Mouse (Mus musculus): ENCODE data around the gene Mmgt1. TPM values are rescaled to one million over a fixed set of nuclear protein-coding genes. Genes with fewer than 3 reads are reported as not detected.
A peak's percentile ranks its signal among the peaks of the same experiment; 100 is the strongest.

The Mmgt1 gene
- polyA plus RNA-seq, 1 experiment from 2014 or later, result 9.5 TPM

- Histone ChIP-seq H3K4me3 (replicated peaks) (no peak overlapping the region), H3K9me3 (replicated peaks) (no peaks in the 10 kb centered on the region), H3K27me3 (no peaks in the 10 kb centered on the region), H3K27ac (no peak overlapping the region), H3K4me2 (no peak overlapping the region), H3K36me3 (no peaks in the 10 kb centered on the region), H3K9ac (no peak overlapping the region), H3K4me1 (replicated peaks) (no peaks in the 10 kb centered on the region)
- ATAC-seq (ENCODE audit: low read depth) (no peak), DNase-seq (no peak)
- WGBS (ENCODE audit: insufficient replicate concordance), result 16% methylated on average over 6 of the region's 6 CpGs
These were observed 25.4 kb downstream of the Mmgt1 start for GRCm38 (mm10) chrX:56572465-56572864.

GRCm38 (mm10) chrX:56553584-56553983, 44.3 kb downstream of the Mmgt1 start:
- H3K36me3 ChIP-seq, result no peaks in the 10 kb centered on the region
- no peak for DNase-seq
- H3K27ac ChIP-seq, result no peak overlapping the region
- no peak for ATAC-seq (ENCODE audit: low read depth)
- WGBS (ENCODE audit: insufficient replicate concordance), result 65% methylated on average over 3 of the region's 3 CpGs
- no peaks in the 10 kb centered on the region for H3K4me1 ChIP-seq (replicated peaks)
- no peak overlapping the region for H3K9ac ChIP-seq
- no peaks in the 10 kb centered on the region for H3K9me3 ChIP-seq (replicated peaks)
- no peak overlapping the region for H3K4me3 ChIP-seq (replicated peaks)
- no peaks in the 10 kb centered on the region for H3K27me3 ChIP-seq
- H3K4me2 ChIP-seq, result no peak overlapping the region

DNA sequence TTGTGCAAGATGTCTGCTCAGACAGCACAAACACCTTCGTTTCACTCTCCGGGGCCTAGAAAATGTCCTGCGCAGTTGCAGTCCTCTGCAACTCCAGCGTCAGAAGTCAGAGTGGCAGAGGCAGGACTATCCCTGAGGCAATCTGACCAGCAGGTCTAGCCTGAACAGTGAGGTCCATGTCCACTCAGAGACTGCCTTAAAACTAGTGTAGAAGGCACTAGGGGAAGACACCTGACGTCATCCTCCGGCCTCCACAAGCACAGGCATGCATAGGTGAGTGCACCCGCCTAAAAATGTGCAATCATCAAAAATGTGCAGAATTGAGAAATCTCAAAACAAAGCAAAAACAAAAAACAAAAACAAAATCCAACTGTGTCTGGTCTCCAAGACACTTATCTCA, 48.4 kb downstream of the Mmgt1 start, which contains the start of gene Gm648:
Gene Gm648, minus strand, starts transcription at position 101 of the 400 bp plus-strand sequence.
- 73% methylated on average over 7 of the region's 7 CpGs for WGBS (ENCODE audit: insufficient replicate concordance)
- Histone ChIP-seq H3K4me1 (replicated peaks) (no peaks in the 10 kb centered on the region), H3K4me3 (replicated peaks) (no peak within 1 kb of the TSS), H3K36me3 (no peaks in the 10 kb centered on the region), H3K9me3 (replicated peaks) (no peaks in the 10 kb centered on the region), H3K4me2 (no peak within 1 kb of the TSS), H3K9ac (no peak within 1 kb of the TSS), H3K27ac (no peak within 1 kb of the TSS), H3K27me3 (no peaks in the 10 kb centered on the region)
- no peak for DNase-seq
- no peak for ATAC-seq (ENCODE audit: low read depth)

DNA sequence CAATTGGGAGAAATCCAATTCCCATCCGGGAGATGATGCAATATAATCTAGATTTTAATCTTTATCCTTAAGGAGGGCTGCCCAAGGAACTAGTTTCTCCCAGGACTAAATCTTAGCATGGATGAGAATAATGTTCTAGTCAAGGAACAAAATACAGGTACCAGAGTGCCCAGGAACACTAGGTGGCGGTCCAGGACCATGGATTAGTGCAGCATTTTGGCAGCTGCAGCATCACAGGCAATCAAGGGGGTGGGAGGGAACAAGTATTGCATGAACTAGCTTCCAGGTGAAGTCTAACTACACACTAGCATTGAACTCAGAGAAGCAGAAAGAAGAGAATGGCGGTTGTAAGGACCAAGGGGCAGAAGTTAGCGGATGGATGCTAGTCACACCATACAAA, 60.7 kb downstream of the Mmgt1 start:
- no peak for ATAC-seq (ENCODE audit: low read depth)
- WGBS (ENCODE audit: insufficient replicate concordance), result 46% methylated on average over 4 of the region's 4 CpGs
- H3K27ac ChIP-seq, result no peak overlapping the region
- H3K9me3 ChIP-seq (replicated peaks), result no peaks in the 10 kb centered on the region
- H3K27me3 ChIP-seq, result no peaks in the 10 kb centered on the region
- H3K9ac ChIP-seq, result no peak overlapping the region
- H3K4me2 ChIP-seq, result no peak overlapping the region
- no peak for DNase-seq
- H3K36me3 ChIP-seq, result no peaks in the 10 kb centered on the region
- H3K4me3 ChIP-seq (replicated peaks), result no peak overlapping the region
- no peaks in the 10 kb centered on the region for H3K4me1 ChIP-seq (replicated peaks)

Small RNA genes lying within 50 kb of the gene (microRNA-seq; reads per million reads assigned to microRNA genes)
- 4.1 reads per million, percentile 9 among the genes with 10 or more reads in this experiment for gene Mir5116

Other genes with a start within 250 kb of the Mmgt1 start
- 0.43 and 0.60 TPM in 2 replicates for gene Smim10l2a, start 223.5 kb downstream of the Mmgt1 start, polyA plus RNA-seq (2015; fragmentation: Nextera tagmentation; extraction: Ambion mirVana)
- gene Gm2174, start 150.1 kb downstream of the Mmgt1 start, polyA plus RNA-seq (2015; fragmentation: Nextera tagmentation; extraction: Ambion mirVana), result 1.8 and 5.6 TPM in 2 replicates
- 35.1 and 40.1 TPM in 2 replicates for gene Ints6l, start 143.2 kb downstream of the Mmgt1 start, polyA plus RNA-seq (2015; fragmentation: Nextera tagmentation; extraction: Ambion mirVana)
- not detected in 2 replicates for gene Gm10477, start 73.3 kb downstream of the Mmgt1 start, polyA plus RNA-seq (2015; fragmentation: Nextera tagmentation; extraction: Ambion mirVana)
- not detected in 2 replicates for gene Gm648, start 48.5 kb downstream of the Mmgt1 start, polyA plus RNA-seq (2015; fragmentation: Nextera tagmentation; extraction: Ambion mirVana)
- gene Slc9a6, start 11.7 kb upstream of the Mmgt1 start, polyA plus RNA-seq (2015; fragmentation: Nextera tagmentation; extraction: Ambion mirVana), result 3.6 and 4.7 TPM in 2 replicates
- 11.7 and 11.8 TPM in 2 replicates for gene Fhl1, start 133.7 kb upstream of the Mmgt1 start, polyA plus RNA-seq (2015; fragmentation: Nextera tagmentation; extraction: Ambion mirVana)
- 0.44 and 0.78 TPM in 2 replicates for gene Map7d3, start 224.3 kb upstream of the Mmgt1 start, polyA plus RNA-seq (2015; fragmentation: Nextera tagmentation; extraction: Ambion mirVana)